Mouse (Mus musculus) cerebellum, adult 11-12 months (tissue): ENCODE results near the gene Ror1.
A peak's percentile ranks its signal among the peaks of the same experiment; 100 is the strongest.

Experiments used
- DNase-seq: peaks from one replicate; pipeline ENCODE4 v3.0.0; 2022

Ror1 gene

DNA sequence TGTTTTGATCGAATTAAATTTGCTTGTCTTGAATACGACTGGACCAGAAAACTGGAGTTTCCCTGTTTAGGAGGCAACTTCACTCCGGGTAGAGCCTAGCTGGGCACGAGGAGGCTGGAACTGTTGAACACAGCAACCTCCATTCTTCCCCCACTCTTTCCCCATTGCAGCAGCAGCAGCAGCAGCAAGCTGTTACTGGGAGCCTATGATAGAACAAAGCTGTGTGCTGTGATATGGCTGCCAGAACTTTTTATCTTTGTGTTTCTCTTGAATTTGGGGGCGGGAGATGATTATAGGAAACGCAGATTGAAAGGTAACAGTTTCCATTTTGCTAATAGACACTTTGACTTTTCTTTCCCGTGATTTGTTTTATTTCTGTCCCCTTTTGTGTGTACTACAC is 70.2 kb downstream of the Ror1 start:
- no peak for DNase-seq

DNA sequence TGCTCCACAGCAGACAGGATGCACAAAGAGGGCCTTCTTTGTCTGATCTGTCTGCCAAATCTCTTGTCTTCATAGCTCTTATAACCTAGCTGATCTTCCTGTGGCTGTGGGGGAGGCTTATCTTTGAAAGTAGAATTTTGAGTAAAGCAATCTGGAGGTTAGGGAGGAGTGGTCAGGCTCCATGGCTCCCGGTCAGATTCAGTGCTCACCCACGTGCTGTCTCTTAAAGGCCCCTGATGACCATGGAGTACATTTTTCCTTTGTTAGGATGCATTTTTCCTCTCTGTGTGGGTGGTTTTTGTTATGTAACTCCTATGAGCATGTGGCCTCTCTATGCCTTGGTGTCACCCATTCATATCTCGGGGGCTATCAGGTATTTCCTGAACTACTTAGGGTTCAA is 71.3 kb downstream of the Ror1 start:
- no peak for DNase-seq

- no peak for DNase-seq
These were observed 74.1 kb downstream of the Ror1 start for GRCm38 (mm10) chr4:100169683-100170082.

GRCm38 (mm10) chr4:100170161-100170650 is 74.6 kb downstream of the Ror1 start:
- DNase-seq = no peak

- DNase-seq = no peak
These were observed 75.2 kb downstream of the Ror1 start for GRCm38 (mm10) chr4:100170743-100171142.

DNA sequence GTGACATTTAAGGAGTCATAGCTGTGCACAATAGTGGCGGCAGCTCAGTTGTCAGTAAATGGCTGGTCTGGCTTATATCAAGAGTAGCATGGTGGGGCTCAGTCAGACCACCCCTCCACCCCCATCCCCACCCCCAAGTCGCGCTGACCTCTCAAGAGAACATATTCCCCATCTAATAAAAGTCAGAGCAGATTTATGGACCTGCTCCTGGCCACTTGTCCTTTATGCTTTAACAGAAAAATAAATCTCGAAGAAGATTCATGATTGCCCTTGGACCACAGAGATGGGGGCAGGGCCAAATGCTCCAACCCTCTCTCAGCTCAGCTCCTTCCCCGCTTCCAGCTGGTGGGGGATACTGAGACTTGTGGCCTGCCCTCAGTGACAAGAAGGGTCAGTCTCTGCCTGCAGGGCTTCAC is 75.9 kb downstream of the Ror1 start:
- no peak for DNase-seq

DNA sequence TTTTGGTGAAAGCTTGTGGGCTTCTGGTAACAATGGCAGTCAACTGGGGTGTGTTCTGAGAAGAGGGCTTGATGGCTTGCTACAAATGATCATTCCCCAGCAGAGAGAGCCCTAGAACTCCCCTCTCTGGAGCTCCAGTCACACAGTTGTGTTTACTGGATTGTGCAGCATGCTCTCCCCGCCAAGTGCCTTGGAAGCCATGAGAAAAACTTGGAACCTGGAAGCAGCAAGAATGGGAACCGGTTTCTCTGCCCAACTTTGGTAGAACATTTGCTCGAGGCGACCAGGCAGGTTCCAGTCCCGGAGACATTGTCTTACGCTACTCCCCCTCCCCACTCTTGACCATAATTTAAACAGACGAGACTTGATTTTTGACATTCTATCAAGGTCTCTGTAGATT is 80.0 kb downstream of the Ror1 start:
- no peak for DNase-seq

- DNase-seq = no peak
These were observed 82.7 kb downstream of the Ror1 start for GRCm38 (mm10) chr4:100178316-100178715.

GRCm38 (mm10) chr4:100181676-100182075 is 86.1 kb downstream of the Ror1 start:
- DNase-seq = peak; percentile 69

GRCm38 (mm10) chr4:100186781-100187180 is 91.2 kb downstream of the Ror1 start:
- DNase-seq = no peak

DNA sequence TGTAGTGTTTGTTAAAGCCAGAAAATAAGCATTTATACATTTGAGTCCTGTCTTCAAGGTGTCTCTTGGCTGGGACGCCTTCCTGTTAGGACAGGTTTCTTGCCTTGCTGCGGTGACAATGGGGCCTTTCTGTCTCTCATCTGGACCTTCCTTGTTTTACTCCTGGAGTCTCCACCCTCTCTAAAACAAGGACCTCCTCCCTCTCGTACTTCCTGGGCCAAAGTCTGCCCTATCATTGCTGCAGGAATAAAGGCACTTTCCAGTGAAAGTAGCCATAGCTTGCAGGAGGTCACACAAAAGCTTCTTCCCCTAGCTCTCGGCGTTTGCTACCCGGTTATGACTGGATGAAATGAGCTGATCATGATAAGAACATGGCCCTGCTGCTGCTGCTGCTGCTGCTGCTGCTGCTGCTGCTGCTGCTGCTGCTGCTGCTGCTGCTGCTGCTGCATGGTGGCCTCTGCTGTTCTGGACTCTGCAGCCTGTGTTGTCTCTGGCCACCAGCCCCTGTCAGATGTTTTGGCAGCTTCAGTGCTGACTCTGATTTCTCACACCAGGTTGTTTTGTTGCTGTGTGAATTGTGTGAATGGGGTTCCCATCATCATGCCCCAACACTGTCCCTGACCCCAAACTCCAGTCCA is 92.1 kb downstream of the Ror1 start:
- no peak for DNase-seq

GRCm38 (mm10) chr4:100188201-100188699 is 92.7 kb downstream of the Ror1 start:
- no peak for DNase-seq

GRCm38 (mm10) chr4:100191483-100191882 is 95.9 kb downstream of the Ror1 start:
- no peak for DNase-seq

DNA sequence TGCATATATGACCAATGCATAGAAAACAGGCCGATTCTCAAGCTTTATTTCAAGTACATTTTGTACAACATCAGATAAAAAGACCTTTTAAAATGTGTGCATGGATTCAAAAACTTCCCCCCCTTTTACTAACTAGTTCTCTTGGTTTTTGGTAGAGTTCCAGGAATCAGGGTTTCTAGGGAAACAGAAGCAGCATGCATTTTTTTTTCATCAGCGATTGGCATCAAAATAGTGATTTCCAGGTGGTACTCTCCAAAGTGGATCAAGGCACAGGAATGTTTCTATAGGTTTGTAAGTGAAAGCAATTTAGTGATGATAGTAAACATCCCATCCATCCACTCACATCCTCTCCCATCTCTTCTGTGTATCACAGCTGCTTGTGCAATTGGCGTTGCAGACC is 98.5 kb downstream of the Ror1 start:
- no peak for DNase-seq

DNA sequence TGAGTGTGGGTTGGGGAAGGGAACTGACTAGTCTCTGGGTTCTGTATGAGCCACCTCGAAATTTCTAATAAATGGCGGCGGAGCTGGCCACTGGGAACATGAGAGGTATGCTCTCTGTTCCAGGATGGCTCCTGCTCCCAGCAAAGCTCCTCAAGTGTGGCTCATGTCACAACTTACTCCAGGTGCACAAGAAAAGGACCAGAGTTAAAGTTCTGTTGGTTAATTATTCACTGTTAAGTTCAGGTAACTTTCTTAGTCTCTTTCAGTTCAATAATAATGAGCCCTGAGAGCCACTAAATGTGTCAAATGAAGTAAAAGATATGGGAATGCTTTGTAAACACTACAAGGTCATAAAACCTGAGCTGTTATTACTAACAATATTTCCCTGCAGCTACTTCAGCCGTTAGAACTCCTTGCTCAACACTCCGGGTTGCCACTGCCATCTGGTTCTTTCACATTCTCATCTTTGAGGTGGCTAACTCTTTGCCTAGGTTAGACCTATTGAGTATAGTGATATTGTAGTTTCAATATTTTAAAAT is 100.7 kb downstream of the Ror1 start:
- DNase-seq = no peak

- no peak for DNase-seq
These were observed 102.7 kb downstream of the Ror1 start for GRCm38 (mm10) chr4:100198275-100198674.

DNA sequence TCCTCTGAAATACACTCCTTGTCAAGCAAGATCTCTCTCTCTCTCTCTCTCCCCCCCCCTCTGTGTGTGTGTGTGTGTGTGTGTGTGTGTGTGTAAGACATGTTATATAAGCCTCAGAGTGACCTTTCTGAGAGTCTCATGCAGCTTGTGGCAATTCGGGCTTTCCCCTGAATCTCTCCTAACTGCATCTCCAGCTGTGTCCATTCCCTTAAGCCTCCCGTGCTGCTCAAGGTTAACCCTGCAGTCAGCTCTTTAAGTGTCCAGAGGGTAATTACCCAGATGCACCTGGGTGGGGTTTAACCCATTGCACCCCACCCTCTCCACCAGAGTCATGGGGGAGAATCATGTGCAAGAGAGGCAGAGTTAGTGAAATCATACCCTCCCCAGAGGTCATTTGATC is 105.7 kb downstream of the Ror1 start:
- DNase-seq = no peak

GRCm38 (mm10) chr4:100203066-100203465 is 107.5 kb downstream of the Ror1 start:
- DNase-seq = no peak

DNA sequence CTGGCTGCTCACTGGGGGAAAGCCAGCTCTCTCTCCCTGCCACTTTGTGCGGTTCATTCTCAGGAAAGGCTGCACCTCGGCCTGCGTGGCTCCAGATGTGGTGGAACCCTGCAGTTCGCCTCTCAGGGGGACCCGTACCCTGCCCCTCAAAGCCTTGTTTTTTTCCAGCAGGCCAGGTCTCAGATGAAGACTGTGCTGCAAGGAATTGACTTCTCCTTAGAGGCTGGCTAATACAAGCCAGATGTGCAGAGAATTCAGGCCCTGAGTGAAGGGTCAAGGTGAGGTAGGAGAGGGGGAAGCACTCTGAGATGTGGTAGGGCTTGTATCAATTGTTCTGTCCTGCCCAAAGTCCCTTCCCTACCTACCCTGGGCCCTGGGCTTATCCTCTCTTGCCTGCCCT is 108.1 kb downstream of the Ror1 start:
- no peak for DNase-seq

DNA sequence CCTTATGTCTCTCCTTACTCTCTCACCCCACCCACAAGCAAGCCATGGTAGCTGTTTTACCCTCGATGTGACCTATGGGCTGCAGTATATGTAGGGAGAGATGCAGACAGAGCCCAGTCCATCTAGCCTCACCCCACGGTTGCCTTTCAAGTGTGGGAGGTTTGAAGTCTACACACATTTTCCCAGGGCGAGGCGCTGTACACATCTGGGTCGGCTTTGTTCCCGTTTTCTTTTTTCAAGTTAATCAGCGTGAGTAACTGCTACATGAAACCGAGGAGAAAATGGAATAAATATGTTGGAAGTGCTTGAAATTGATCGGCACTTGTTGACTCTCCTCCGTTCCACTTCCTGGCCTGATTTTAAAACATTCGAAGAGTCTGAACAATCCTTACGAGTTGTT is 108.8 kb downstream of the Ror1 start:
- no peak for DNase-seq

DNA sequence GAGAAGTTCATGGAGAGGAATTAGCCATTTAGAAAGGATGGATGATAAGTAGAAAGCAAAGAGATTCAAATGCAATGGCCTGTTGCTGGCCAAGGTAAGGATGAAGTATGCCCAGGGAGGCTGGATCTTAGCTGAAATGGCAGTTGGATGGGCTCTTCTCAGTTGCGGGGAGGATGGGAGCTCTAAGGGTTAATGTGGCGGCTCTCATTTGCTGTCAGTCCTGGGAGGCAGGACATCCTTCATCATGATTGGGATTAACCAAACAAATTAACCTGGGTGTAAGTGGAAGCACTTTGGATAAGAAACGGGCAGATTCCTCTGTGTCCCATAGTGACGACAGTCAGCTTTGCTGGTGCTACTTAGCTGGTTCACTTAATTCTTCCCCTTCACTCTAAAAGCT is 112.5 kb downstream of the Ror1 start:
- DNase-seq = no peak

GRCm38 (mm10) chr4:100209106-100209505 is 113.5 kb downstream of the Ror1 start:
- DNase-seq = no peak

- no peak for DNase-seq
These were observed 115.7 kb downstream of the Ror1 start for GRCm38 (mm10) chr4:100211331-100211730.

- no peak for DNase-seq
These were observed 119.0 kb downstream of the Ror1 start for GRCm38 (mm10) chr4:100214324-100215215.
